Mouse (Mus musculus) MEL (cell line): Measurements from ENCODE around the gene Bcas3. TPM values are rescaled to one million over a fixed set of nuclear protein-coding genes. Genes with fewer than 3 reads are reported as not detected.

ENCODE experiments used
- DNase-seq: peaks from one replicate; pipeline ENCODE4 v3.0.0; 2011; ENCODE audit warnings: low read depth, low spot score
- H3K27ac ChIP-seq: 2 replicates; pipeline ENCODE4 v1.5.1; 2012; ENCODE audit warnings: low read depth, mild to moderate bottlenecking, control low read depth, low read length, moderate library complexity; ENCODE audit not compliant: control insufficient read depth
- H3K27me3 ChIP-seq, 2 experiments: fragments of 150-350 bp in 1 of 2; sonication (generic) in 1 of 2; 2 replicates each; pipeline ENCODE4 v1.6.1; 2012; ENCODE audit warnings: low read length in 2 of 2, mild to moderate bottlenecking in 2 of 2, improper control_type of control experiment in 1 of 2, moderate library complexity in 1 of 2; ENCODE audit not compliant: insufficient read depth in 2 of 2, control insufficient read depth in 1 of 2
- H3K36me3 ChIP-seq, 2 experiments: 2 replicates each; pipeline ENCODE4 v1.6.1; 2012 to 2014; ENCODE audit warnings: low read length in 2 of 2, improper control_type of control experiment in 1 of 2, inconsistent platforms in 1 of 2, mild to moderate bottlenecking in 1 of 2; ENCODE audit not compliant: insufficient read depth in 2 of 2, control insufficient read depth in 1 of 2
- H3K4me1 ChIP-seq, 2 experiments: fragments of 150-350 bp in 1 of 2; sonication (generic) in 1 of 2; 2 replicates each; pipeline ENCODE4 v1.6.1; 2012; ENCODE audit warnings: low read length in 2 of 2, improper control_type of control experiment in 1 of 2, mild to moderate bottlenecking in 1 of 2; ENCODE audit not compliant: insufficient read depth in 2 of 2, control insufficient read depth in 1 of 2
- H3K4me3 ChIP-seq, 2 experiments: fragments of 150-350 bp in 1 of 2; sonication (generic) in 1 of 2; 2 replicates each; pipeline ENCODE4 v1.5.1; 2012; ENCODE audit warnings: low read depth in 2 of 2, low read length in 2 of 2, mild to moderate bottlenecking in 2 of 2, moderate library complexity in 2 of 2, control low read depth in 1 of 2, improper control_type of control experiment in 1 of 2; ENCODE audit not compliant: control insufficient read depth in 1 of 2, insufficient read depth in 1 of 2
- H3K79me2 ChIP-seq: 2 replicates; pipeline ENCODE4 v1.6.1; 2012; ENCODE audit warnings: mild to moderate bottlenecking, low read length, moderate library complexity; ENCODE audit not compliant: control insufficient read depth, poor library complexity, insufficient read depth
- H3K9ac ChIP-seq: 2 replicates; pipeline ENCODE4 v1.6.1; 2012; ENCODE audit warnings: low read depth, mild to moderate bottlenecking, control low read depth, low read length, moderate library complexity; ENCODE audit not compliant: control insufficient read depth, poor library complexity, severe bottlenecking
- H3K9me3 ChIP-seq: fragments of 150-350 bp; sonication (generic); replicated peaks from 2 replicates; pipeline ENCODE4 v1.6.1; 2012; ENCODE audit warnings: mild to moderate bottlenecking, low read length, improper control_type of control experiment, moderate library complexity; ENCODE audit not compliant: insufficient read depth
- CHD2 ChIP-seq: IDR thresholded peaks from 2 replicates; pipeline ENCODE4 v1.6.1; 2011; ENCODE audit warnings: low read length, improper control_type of control experiment
- EP300 ChIP-seq, 2 experiments: IDR thresholded peaks; 2 replicates each; pipeline ENCODE4 v1.6.1; 2011; ENCODE audit warnings: improper control_type of control experiment in 2 of 2, low read length in 2 of 2, low read depth in 1 of 2, mild to moderate bottlenecking in 1 of 2
- JUND ChIP-seq: IDR thresholded peaks from 2 replicates; pipeline ENCODE4 v1.6.1; 2011; ENCODE audit warnings: low read depth, mild to moderate bottlenecking, improper control_type of control experiment, low read length
- MAX ChIP-seq: IDR thresholded peaks from 2 replicates; pipeline ENCODE4 v1.6.1; 2011; ENCODE audit warnings: low read length, improper control_type of control experiment
- MAZ ChIP-seq: IDR thresholded peaks from 2 replicates; pipeline ENCODE4 v1.6.1; 2012; ENCODE audit warnings: low read depth, mild to moderate bottlenecking, inconsistent platforms, low read length, improper control_type of control experiment
- MEF2A ChIP-seq: IDR thresholded peaks from 2 replicates; pipeline ENCODE4 v1.6.1; 2014; ENCODE audit warnings: low read depth, mild to moderate bottlenecking, inconsistent platforms, low read length, improper control_type of control experiment; ENCODE audit not compliant: poor library complexity, insufficient replicate concordance, severe bottlenecking; ENCODE audit errors: extremely low read depth
- MYB ChIP-seq: IDR thresholded peaks from 2 replicates; pipeline ENCODE4 v1.6.1; 2011; ENCODE audit warnings: mild to moderate bottlenecking, low read depth, low read length, improper control_type of control experiment
- MYC ChIP-seq: IDR thresholded peaks from 2 replicates; pipeline ENCODE4 v1.6.1; 2011; ENCODE audit warnings: low read depth, mild to moderate bottlenecking, low read length, improper control_type of control experiment, moderate library complexity
- NELFE ChIP-seq: IDR thresholded peaks from 2 replicates; pipeline ENCODE4 v1.6.1; 2011; ENCODE audit warnings: low read depth, low read length, improper control_type of control experiment
- POLR2A ChIP-seq, 2 experiments: IDR thresholded peaks; 2 replicates each; pipeline ENCODE4 v1.6.1; 2011 to 2012; ENCODE audit warnings: low read length in 2 of 2, mild to moderate bottlenecking in 2 of 2, control low read depth in 1 of 2, improper control_type of control experiment in 1 of 2, low read depth in 1 of 2, moderate library complexity in 1 of 2; ENCODE audit not compliant: control insufficient read depth in 1 of 2, insufficient read depth in 1 of 2, poor library complexity in 1 of 2
- TBP ChIP-seq: IDR thresholded peaks from 2 replicates; pipeline ENCODE4 v1.8.0; 2011; ENCODE audit warnings: low read depth, low read length, improper control_type of control experiment
- USF2 ChIP-seq, 2 experiments: IDR thresholded peaks; 2 replicates each; pipeline ENCODE4 v1.6.1; 2011 to 2012; ENCODE audit warnings: improper control_type of control experiment in 2 of 2, low read length in 2 of 2, borderline replicate concordance in 1 of 2, inconsistent platforms in 1 of 2, low read depth in 1 of 2, mild to moderate bottlenecking in 1 of 2; ENCODE audit not compliant: insufficient read depth in 1 of 2
- ZC3H11A ChIP-seq: IDR thresholded peaks from 2 replicates; pipeline ENCODE4 v1.6.1; 2012; ENCODE audit warnings: low read depth, mild to moderate bottlenecking, inconsistent platforms, low read length, improper control_type of control experiment
- ZMIZ1 ChIP-seq: IDR thresholded peaks from 2 replicates; pipeline ENCODE4 v1.6.1; 2012; ENCODE audit warnings: low read depth, mild to moderate bottlenecking, inconsistent platforms, low read length, improper control_type of control experiment, moderate library complexity
- polyA plus RNA-seq, 2 experiments: library from polyadenylated mRNA; stranded (reverse) in 1 of 2; unstranded in 1 of 2; fragments of >175 nt in 1 of 2; fragments of >200 nt in 1 of 2; gene quantifications; 2 replicates each; pipeline versions ENCODE4 v1.2.1 to v1.2.4; 2012; ENCODE audit warnings: low replicate concordance in 2 of 2, low read depth in 1 of 2; ENCODE audit not compliant: insufficient read length in 2 of 2, insufficient read depth in 1 of 2, missing spikeins in 1 of 2
- total RNA-seq: library from RNA; depleted of rRNA; stranded (reverse); fragments of 300-350 nt; gene quantifications from 2 replicates; pipeline ENCODE4 v1.2.3, GENCODE M21; 2012

The Bcas3 gene
- total and polyA plus RNA-seq, 3 experiments, result 8.6 to 14.7 TPM; not detected in 1

DNA sequence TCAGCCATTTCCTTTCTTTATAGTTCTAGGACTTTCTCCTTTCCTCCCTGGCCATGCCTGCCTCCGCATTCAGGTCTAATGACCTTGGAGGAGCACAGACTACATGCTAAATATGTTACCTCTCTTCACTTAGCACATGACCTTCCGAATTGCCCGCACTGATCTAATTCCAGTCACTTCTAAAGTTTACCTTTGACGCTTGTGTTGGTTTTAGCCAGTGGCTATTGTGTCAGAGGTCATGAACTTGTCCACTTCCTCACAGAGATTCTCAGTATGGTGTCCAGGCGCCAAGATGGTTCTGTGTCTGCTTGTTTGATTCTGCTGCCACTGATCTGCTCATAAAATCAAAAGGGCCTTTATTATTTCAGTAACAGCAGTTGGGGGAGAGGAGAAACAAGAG lies 338.3 kb downstream of the Bcas3 start:
- Histone ChIP-seq H3K27me3 (no peaks in the 10 kb centered on the region), H3K4me3 (no peak overlapping the region), H3K4me1 (peaks cover 5 to 14% of the 10 kb centered on the region in 2 experiments; a peak in 3 of 4 replicates), H3K27ac (no peak overlapping the region), H3K9ac (no peak overlapping the region), H3K9me3 (no peaks in the 10 kb centered on the region), H3K79me2 (no peaks in the 10 kb centered on the region), H3K36me3 (peaks cover 0 to 2% of the 10 kb centered on the region in 2 experiments; a peak in 1 of 4 replicates)
- no peak for DNase-seq
- no peak for TF ChIP-seq MAX
- TF ChIP-seq CHD2, result no peak
- TF ChIP-seq MEF2A, result no peak
- no peak for TF ChIP-seq JUND
- no peak for TF ChIP-seq EP300 (IDR thresholded peaks at IDR 0.05; ENCODE audit: low read depth in 1 of 2, low read length in 2 of 2)
- TF ChIP-seq NELFE, result no peak
- no peak for TF ChIP-seq TBP
- TF ChIP-seq MAZ, result no peak
- TF ChIP-seq MYB, result no peak
- TF ChIP-seq ZC3H11A, result no peak

DNA sequence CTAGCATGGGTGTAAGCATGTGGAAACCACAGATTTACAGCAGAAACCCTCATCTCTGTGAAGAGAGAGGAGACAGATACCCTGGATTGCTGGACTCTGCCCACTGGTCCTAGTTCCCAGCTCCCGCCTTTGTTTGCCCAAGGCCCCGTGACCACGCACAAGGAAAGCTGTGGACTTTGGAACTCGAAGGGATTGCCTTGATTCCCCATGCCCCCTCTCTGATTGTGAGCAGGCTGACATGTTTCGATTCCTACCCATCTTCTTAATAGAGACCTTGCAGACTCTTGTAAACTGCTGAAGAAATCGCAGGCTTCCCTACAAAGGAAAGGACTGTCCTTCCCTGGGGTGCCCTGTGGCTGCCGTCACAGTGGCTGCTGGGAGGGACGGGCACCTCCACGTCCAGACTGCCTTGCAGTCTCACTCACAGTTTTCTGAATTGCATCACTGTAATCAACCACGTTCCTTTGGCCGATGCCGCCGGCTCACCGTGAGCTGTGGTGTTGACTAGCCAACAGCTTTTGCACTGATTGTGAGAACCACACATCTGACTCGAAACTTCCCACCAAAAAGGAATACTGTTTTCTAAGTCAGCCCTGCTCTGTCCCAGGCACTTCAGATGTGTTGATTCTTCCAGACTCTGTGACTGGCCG lies 342.8 kb downstream of the Bcas3 start:
- Histone ChIP-seq H3K4me1 (no peaks in the 10 kb centered on the region; a peak in 1 of 4 replicates), H3K27me3 (no peaks in the 10 kb centered on the region), H3K27ac (no peak overlapping the region), H3K79me2 (no peaks in the 10 kb centered on the region), H3K4me3 (no peak overlapping the region), H3K9me3 (no peaks in the 10 kb centered on the region), H3K9ac (no peak overlapping the region), H3K36me3 (no peaks in the 10 kb centered on the region)
- no peak for TF ChIP-seq USF2 (IDR thresholded peaks at IDR 0.05; ENCODE audit: borderline replicate concordance in 1 of 2, insufficient read depth in 1 of 2, low read depth in 1 of 2, low read length in 2 of 2)
- no peak for TF ChIP-seq ZMIZ1
- TF ChIP-seq MYC, result no peak
- TF ChIP-seq MAZ, result no peak
- no peak for TF ChIP-seq POLR2A (IDR thresholded peaks at IDR 0.05; ENCODE audit: control insufficient read depth in 1 of 2, insufficient read depth in 1 of 2, low read depth in 1 of 2, low read length in 2 of 2, poor library complexity in 1 of 2)
- no peak for TF ChIP-seq EP300 (IDR thresholded peaks at IDR 0.05; ENCODE audit: low read depth in 1 of 2, low read length in 2 of 2)
- TF ChIP-seq ZC3H11A, result no peak
- no peak for DNase-seq
